Mouse (Mus musculus) MEL (cell line): ENCODE results near the gene Adamts15.

Experiments
- CHD2 ChIP-seq: IDR thresholded peaks from 2 replicates; pipeline ENCODE4 v1.6.1; 2011; ENCODE audit warnings: low read length, improper control_type of control experiment
- CTCF ChIP-seq, 3 experiments: IDR thresholded peaks in 2 of 3; conservative IDR thresholded peaks in 1 of 3; 2 replicates each; pipeline ENCODE4 v1.5.1; 2011 to 2012; ENCODE audit warnings: low read length in 3 of 3, low read depth in 2 of 3, mild to moderate bottlenecking in 2 of 3, improper control_type of control experiment in 1 of 3, inconsistent platforms in 1 of 3, mixed read lengths in 1 of 3, moderate library complexity in 1 of 3; ENCODE audit not compliant: control insufficient read depth in 1 of 3, insufficient read depth in 1 of 3, poor library complexity in 1 of 3, severe bottlenecking in 1 of 3
- GABPA ChIP-seq: IDR thresholded peaks from 2 replicates; pipeline ENCODE4 v1.6.1; 2012; ENCODE audit warnings: low read depth, mild to moderate bottlenecking, inconsistent platforms, low read length, improper control_type of control experiment, moderate library complexity
- GATA1 ChIP-seq: IDR thresholded peaks from 2 replicates; pipeline ENCODE4 v1.6.1; 2011; ENCODE audit warnings: low read depth, low read length, improper control_type of control experiment
- MYC ChIP-seq: IDR thresholded peaks from 2 replicates; pipeline ENCODE4 v1.6.1; 2011; ENCODE audit warnings: low read depth, mild to moderate bottlenecking, low read length, improper control_type of control experiment, moderate library complexity
- POLR2A ChIP-seq, 2 experiments: IDR thresholded peaks; 2 replicates each; pipeline ENCODE4 v1.6.1; 2011 to 2012; ENCODE audit warnings: low read length in 2 of 2, mild to moderate bottlenecking in 2 of 2, control low read depth in 1 of 2, improper control_type of control experiment in 1 of 2, low read depth in 1 of 2, moderate library complexity in 1 of 2; ENCODE audit not compliant: control insufficient read depth in 1 of 2, insufficient read depth in 1 of 2, poor library complexity in 1 of 2
- RAD21 ChIP-seq: IDR thresholded peaks from 2 replicates; pipeline ENCODE4 v1.6.1; 2011; ENCODE audit warnings: mild to moderate bottlenecking, low read depth, low read length, improper control_type of control experiment
- TBP ChIP-seq: IDR thresholded peaks from 2 replicates; pipeline ENCODE4 v1.8.0; 2011; ENCODE audit warnings: low read depth, low read length, improper control_type of control experiment
- TCF12 ChIP-seq: IDR thresholded peaks from 2 replicates; pipeline ENCODE4 v1.6.1; 2014; ENCODE audit warnings: low read depth, mild to moderate bottlenecking, inconsistent platforms, low read length, improper control_type of control experiment, moderate library complexity
- UBTF ChIP-seq: IDR thresholded peaks from 2 replicates; pipeline ENCODE4 v1.6.1; 2012; ENCODE audit warnings: low read depth, mild to moderate bottlenecking, inconsistent platforms, low read length, improper control_type of control experiment, moderate library complexity, borderline replicate concordance; ENCODE audit not compliant: insufficient read depth
- ZNF384 ChIP-seq: IDR thresholded peaks from 2 replicates; pipeline ENCODE4 v1.6.1; 2012; ENCODE audit warnings: low read depth, mild to moderate bottlenecking, inconsistent platforms, low read length, improper control_type of control experiment

DNA sequence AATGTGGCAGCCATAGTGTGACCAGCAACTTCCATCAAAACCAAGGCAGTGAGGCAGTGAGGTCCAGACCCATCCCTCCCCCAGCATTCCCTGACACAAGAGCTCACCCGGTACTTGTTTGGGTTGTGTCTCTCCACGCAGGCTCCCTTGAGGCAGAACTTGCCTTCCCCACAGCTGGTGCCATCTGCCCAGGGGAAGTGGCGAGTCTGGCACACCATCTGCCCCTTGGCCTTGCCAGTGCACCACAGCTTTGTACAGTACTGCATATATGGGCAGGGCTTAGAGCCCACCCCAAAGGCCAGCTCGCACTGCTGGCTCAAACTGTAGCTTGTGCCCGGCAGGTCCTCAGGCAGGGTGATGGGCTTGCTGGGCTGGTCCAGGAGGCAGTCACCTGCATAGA lies 11.8 kb downstream of the Adamts15 start:
- no peak for TF ChIP-seq CTCF (IDR thresholded peaks at IDR 0.05 in 2 of 3, conservative IDR thresholded peaks at IDR 0.05 in 1 of 3; ENCODE audit: control insufficient read depth in 1 of 3, insufficient read depth in 1 of 3, low read depth in 2 of 3, low read length in 3 of 3, poor library complexity in 1 of 3, severe bottlenecking in 1 of 3)
- no peak for TF ChIP-seq TBP
- TF ChIP-seq ZNF384, result no peak
- no peak for TF ChIP-seq TCF12
- no peak for TF ChIP-seq RAD21
- TF ChIP-seq UBTF, result no peak
- no peak for TF ChIP-seq MYC
- no peak for TF ChIP-seq GABPA
- no peak for TF ChIP-seq POLR2A (IDR thresholded peaks at IDR 0.05; ENCODE audit: control insufficient read depth in 1 of 2, insufficient read depth in 1 of 2, low read depth in 1 of 2, low read length in 2 of 2, poor library complexity in 1 of 2)
- no peak for TF ChIP-seq GATA1
- no peak for TF ChIP-seq CHD2
